Mouse (Mus musculus): ENCODE results near the gene Foxo1.

- no peak for TF ChIP-seq POLR2A (IDR thresholded peaks at IDR 0.05; ENCODE audit: control insufficient read depth in 1 of 2, insufficient read depth in 1 of 2, low read depth in 1 of 2, low read length in 2 of 2, poor library complexity in 1 of 2)
- TF ChIP-seq ZC3H11A (IDR thresholded peaks at IDR 0.05; ENCODE audit: low read depth, low read length): no peak
- no peak for TF ChIP-seq E2F4 (IDR thresholded peaks at IDR 0.05; ENCODE audit: borderline replicate concordance, low read depth, low read length)
- no peak for TF ChIP-seq NELFE (IDR thresholded peaks at IDR 0.05; ENCODE audit: low read depth, low read length)
- no peak for TF ChIP-seq CTCF (IDR thresholded peaks at IDR 0.05 in 2 of 3, conservative IDR thresholded peaks at IDR 0.05 in 1 of 3; ENCODE audit: control insufficient read depth in 1 of 3, insufficient read depth in 1 of 3, low read depth in 2 of 3, low read length in 3 of 3, poor library complexity in 1 of 3, severe bottlenecking in 1 of 3)
- TF ChIP-seq ZNF384 (IDR thresholded peaks at IDR 0.05; ENCODE audit: low read depth, low read length): no peak
- TF ChIP-seq MAZ (IDR thresholded peaks at IDR 0.05; ENCODE audit: low read depth, low read length): no peak
These were observed 83.8 kb downstream of the Foxo1 start for GRCm38 (mm10) chr3:52351901-52352300.
